Mouse (Mus musculus): Measurements from ENCODE around the gene Zbtb42.
A peak's percentile ranks its signal among the peaks of the same experiment; 100 is the strongest.

Zbtb42 gene

DNA sequence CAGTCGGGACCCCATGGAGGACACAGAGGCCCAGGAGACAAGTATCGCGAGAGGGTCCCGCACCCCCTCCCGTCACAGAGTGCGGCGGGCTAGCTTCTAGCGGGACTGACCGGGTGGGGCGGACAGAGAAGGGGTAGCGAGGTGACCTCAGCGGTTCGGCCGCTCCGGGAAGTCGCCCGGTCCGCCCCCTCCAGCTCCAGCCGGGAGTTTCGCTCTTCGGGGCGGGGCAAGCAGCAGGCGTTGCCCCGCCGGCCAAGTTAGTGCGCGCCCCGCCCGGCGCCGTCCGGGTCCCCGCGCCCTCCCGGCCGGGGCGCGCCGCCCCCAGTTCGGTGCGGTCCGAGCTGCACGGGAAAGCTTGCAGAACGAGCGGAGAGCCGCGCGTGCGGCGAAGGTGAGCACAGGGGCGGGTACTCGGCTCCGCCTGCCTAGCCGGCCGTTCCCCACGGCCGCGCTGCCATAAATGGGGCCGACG lies at the start of gene Zbtb42:
Gene Zbtb42, plus strand, starts transcription at position 274 of the 472 bp plus-strand sequence.
- DNase-seq (ENCODE audit: low read depth), result no peak

DNA sequence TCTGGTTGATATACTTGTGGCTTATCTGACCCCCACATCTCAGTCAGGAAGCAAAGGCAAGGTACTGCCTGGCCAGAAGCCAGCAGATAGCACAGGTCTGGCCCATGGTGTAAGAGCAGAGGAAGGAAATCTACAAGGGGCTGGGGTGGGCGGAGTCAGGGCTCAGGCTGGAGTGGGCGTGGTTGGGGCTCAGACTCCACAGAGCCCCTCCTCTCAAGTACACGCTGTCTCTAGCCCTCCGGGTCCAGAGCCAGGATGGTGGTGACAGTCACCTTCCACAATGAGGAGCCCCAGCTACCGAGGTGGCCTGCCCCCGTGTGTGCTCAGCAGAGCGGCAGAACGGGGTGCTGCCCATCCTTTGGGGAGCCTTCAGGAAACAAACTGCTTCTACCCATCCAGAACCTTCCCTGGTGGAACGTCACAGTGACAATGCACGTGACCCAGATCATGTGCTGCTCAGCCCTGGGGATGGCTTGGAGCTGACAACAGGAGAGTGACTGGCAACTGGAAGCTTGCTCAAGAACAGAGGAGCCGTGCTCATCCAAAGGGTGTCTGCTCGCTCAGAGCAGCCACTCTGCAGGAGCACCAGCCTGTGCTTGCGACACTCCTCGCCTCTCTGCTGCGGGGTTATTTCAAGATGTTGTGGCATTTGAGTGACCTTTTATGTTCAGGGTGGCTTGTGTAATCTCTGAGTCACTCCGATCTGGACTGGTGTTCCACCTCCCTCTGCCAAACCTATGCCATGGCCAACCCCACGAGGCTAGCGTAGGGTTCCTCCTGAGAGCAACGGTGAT lies 49.5 kb upstream of the Zbtb42 start:
- DNase-seq (ENCODE audit: low read depth), result no peak

- DNase-seq (ENCODE audit: low read depth), result no peak
These were observed 48.6 kb upstream of the Zbtb42 start for GRCm38 (mm10) chr12:112630029-112630428.

GRCm38 (mm10) chr12:112630796-112631195 lies 47.8 kb upstream of the Zbtb42 start:
- no peak for DNase-seq (ENCODE audit: low read depth)

GRCm38 (mm10) chr12:112631472-112631871 lies 47.2 kb upstream of the Zbtb42 start:
- DNase-seq (ENCODE audit: low read depth), result no peak

DNA sequence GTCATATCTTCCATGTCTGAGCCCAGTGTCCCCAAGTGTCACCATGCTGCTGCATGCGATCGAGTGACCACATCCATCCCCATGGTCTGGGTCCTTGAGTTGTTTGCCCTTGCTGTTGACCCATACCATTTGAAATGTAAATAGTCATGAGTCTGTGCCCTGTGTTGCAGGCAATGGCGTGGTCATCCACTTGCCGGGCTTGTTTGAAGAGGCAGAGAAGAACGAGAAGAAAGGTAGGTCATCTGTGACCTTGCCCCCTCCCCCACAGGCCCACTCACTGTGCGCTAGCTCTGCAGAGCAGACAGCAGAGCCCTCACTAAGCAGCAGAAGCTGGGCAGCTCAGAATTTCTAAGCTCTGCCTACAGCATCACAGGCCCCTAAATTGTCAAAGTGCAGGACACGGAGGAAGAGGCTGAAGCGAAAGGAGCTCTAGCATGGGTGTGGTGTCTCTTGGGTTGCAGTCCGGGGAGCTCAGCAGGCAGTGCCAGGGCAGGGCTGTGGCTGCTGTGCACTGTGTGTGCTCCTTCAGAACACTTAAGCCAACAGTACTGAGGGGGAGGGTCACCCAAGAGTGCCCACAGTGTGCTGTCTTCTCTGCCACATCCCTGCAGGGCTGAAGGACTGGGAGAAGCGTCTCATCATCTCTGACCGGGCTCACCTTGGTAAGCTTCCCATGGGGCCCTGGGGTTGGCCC lies 46.4 kb upstream of the Zbtb42 start:
- DNase-seq (ENCODE audit: low read depth), result no peak

GRCm38 (mm10) chr12:112632907-112633306 lies 45.7 kb upstream of the Zbtb42 start:
- DNase-seq (ENCODE audit: low read depth), result no peak

DNA sequence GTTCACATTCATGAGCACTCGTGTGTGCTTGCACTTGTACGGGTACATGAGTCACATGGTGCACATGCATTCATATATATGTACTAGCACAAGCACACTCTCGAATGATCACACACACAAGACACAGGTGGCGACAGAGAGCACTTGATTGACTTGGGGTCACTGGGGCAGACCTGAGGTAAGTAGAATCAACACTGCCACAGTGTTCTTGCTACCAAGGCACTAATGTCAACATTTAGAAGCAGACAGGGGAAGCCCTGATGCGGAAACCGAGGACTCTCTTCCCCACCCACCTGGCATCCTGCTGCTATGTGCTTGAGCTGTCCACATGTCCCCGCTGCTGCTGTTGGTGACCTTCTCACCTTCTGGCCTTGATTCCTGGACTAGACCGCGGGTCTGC lies 44.9 kb upstream of the Zbtb42 start:
- no peak for DNase-seq (ENCODE audit: low read depth)

DNA sequence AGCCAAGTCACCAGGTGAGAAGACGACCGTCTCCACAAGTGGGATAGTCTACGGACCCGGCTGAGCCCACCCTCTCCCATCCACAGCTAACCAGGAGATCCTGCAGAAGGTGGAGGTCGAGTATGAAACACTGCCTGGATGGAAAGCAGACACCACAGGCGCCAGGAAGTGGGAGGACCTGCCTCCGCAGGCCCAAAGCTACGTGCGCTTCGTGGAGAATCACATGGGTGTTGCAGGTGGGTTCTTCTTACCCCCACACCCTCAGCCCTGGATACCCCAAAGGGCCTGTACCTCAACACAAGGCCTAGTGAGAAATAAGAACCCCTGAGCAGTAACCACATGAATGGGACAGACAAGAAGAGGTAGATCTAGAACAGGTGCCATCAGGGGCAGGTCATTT lies 39.1 kb upstream of the Zbtb42 start:
- no peak for DNase-seq (ENCODE audit: low read depth)

DNA sequence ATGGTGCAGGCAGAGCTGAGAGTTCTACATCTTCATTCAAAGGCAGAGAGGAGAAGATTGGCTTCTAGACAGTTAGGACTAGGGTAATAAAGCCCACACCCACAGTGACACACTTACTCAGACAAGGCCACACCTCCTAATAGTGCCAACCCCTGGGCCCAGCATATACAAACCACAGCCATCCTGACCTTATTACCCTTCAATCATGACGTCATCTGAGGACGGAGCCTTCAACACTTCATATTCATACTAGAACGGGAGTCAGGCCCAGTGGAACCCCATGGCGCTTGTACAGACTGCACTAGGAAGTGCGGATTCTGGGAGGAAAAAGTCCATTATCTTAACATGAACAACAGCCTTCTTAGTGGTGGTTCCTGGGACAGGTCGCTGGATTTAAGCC lies 35.5 kb upstream of the Zbtb42 start:
- no peak for DNase-seq (ENCODE audit: low read depth)

GRCm38 (mm10) chr12:112644180-112644854 lies 34.3 kb upstream of the Zbtb42 start, which contains the start of gene Siva1:
TSS of gene Siva1 (plus strand) at chr12:112644679.
- DNase-seq (ENCODE audit: low read depth), result peak; percentile 95

- no peak for DNase-seq (ENCODE audit: low read depth)
These were observed 33.6 kb upstream of the Zbtb42 start for GRCm38 (mm10) chr12:112644855-112645506.

DNA sequence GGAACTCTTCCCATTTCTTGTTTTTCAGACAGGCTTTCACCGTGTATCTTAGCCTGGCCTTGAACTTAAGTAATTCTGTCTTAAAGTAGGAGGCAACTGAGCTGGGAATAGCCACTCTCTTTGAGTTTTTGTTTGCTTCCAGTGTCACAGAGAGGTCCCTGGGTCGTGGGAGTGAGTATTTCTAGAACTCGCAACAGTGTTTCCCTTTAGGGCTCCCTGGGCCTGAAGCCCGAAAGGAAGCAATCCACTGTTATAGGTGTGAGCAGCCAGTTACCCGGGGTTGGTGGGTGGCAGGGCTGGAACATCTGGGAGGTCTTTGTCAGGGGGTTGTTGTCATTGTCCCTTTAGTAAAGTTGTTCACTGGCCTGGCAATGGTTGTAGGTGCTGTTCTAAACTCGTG lies 32.5 kb upstream of the Zbtb42 start:
- DNase-seq (ENCODE audit: low read depth), result no peak

DNA sequence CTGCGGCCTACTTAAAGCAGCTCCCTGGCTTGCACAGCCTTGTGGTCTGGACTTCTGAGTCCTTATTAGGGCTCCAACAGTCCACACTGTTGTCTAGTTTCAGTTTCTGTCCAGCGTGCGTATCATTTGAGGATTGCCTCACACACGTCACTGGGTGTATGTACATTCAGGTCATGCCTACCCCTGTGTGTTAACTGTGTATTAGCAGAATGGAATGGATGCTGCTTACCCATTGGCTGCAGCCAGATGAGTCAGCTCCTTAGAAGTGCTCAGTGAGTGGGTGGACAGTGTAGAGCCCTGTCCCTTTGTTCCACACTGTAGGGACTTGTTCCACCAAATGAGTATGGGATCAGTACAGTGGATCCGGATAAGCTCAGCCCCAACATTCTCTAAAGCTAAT lies 30.5 kb upstream of the Zbtb42 start:
- DNase-seq (ENCODE audit: low read depth), result no peak

DNA sequence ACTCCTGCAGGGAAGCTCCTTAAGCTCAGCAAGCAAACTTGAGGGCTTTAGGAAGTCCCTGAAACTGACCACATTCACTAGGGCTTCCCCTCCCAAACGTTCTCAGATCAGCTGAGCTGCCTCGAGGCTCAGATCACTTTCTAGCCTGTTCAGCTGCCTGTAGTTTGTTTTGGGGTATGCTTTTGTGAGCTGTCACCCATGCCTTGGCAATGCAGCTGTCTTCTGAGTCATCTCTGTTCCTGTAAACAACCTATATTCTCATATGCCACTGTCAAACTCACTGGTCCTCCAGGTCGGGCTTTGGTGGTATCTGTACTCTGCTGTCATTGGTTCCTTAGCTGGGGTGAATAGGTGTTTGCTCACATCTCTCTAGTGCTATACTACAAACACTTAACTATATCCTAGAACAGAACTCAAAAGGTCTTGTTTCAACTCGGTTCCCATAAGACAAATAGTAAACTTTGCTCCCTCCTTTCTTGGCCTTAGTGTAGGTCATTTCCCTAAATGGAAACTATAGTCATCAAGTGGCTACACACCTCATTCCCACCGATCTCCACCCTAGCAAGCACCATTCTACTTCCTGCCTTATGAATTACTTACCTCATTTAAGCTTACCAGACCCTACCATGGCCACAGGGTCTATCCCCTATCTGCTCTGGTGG lies 26.7 kb upstream of the Zbtb42 start:
- no peak for DNase-seq (ENCODE audit: low read depth)

GRCm38 (mm10) chr12:112653157-112653824 lies 25.3 kb upstream of the Zbtb42 start:
- DNase-seq (ENCODE audit: low read depth), result peak; percentile 80

- no peak for DNase-seq (ENCODE audit: low read depth)
These were observed 24.6 kb upstream of the Zbtb42 start for GRCm38 (mm10) chr12:112654076-112654475.

DNA sequence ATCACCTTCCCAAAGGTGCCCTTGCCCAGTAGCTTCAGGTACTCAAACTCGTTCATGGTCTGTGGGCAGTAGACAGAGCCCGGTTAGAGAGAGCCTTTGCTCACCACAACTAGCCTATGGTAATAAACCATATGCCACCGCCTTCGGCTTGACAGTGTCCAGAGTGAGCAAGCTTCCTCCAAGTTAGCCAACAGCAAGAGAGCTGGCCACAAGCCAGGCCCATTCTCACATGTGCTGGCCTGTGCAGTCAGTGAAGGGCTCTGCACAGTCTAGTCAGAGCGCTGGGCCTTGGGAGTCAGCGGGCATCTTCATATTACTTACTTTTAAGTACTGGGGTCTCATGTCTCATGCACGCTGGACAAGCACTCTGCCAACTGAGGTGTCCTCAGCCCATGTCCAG lies 20.0 kb upstream of the Zbtb42 start:
- no peak for DNase-seq (ENCODE audit: low read depth)

- no peak for DNase-seq (ENCODE audit: low read depth)
These were observed 19.5 kb upstream of the Zbtb42 start for GRCm38 (mm10) chr12:112659109-112659508.

DNA sequence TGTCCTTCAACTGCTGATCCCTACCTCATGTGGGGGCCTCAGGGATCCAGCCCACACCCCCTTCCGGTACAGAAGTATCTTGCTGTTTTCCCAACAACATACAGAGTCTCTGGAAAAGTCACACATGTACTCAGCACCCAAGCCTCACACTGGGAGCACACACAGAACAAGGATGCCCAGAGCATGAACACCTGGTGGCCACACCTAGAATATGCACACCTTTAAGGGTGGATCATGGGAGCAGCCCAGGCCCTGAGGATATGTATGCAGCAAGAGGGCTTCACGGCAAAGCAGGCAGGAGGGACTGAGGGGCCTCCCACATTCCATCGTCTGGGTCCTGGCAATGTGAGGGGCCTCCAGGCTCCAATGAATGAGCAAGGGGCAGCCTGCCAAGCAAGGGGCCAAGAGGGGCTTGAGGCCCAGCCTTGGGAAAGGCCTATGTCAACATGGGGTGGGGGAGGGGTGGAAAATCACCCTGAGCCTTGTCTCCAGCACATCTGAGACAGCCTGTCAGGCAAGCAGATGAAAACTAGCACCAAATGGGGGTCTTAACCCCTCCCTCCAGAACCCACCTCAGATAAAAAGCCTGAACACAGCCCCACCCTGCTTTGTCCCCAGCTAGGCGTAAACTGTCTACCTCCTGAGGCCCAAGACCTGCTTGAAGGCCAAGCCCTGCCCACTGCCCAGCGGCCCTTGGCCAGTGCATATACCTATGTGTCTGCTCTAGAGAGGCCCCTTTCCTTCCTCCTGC lies 17.9 kb upstream of the Zbtb42 start:
- DNase-seq (ENCODE audit: low read depth), result no peak

GRCm38 (mm10) chr12:112661327-112661605 lies 17.4 kb upstream of the Zbtb42 start:
- no peak for DNase-seq (ENCODE audit: low read depth)
